Mouse (Mus musculus) embryonic fibroblast, embryonic 13.5 days (primary cell): ENCODE data around the gene Igsf21.

ENCODE experiments used
- CTCF ChIP-seq: IDR thresholded peaks from 2 replicates; pipeline ENCODE4 v1.5.1; 2011; ENCODE audit warnings: mild to moderate bottlenecking, control low read depth, low read length, moderate library complexity, borderline replicate concordance; ENCODE audit not compliant: insufficient read depth
- POLR2A ChIP-seq: IDR thresholded peaks from 2 replicates; pipeline ENCODE4 v1.6.1; 2011; ENCODE audit warnings: low read depth, mild to moderate bottlenecking, control low read depth, low read length, moderate library complexity

GRCm38 (mm10) chr4:140076852-140077563 lies 169.6 kb downstream of the Igsf21 start:
- no peak for TF ChIP-seq CTCF
- no peak for TF ChIP-seq POLR2A
